Mouse (Mus musculus) ovary, postnatal 36 days (tissue): ENCODE measurements around the gene Lypd8.

Source experiments
- DNase-seq: peaks from one replicate; pipeline ENCODE4 v3.0.0; 2022; ENCODE audit warnings: low spot score, mixed read lengths

Gene Lypd8

GRCm38 (mm10) chr11:58399985-58400645, 21.3 kb downstream of the Lypd8 start:
- no peak for DNase-seq

GRCm38 (mm10) chr11:58400655-58401054, 21.8 kb downstream of the Lypd8 start:
- DNase-seq = no peak

- DNase-seq = no peak
Measured at GRCm38 (mm10) chr11:58408066-58408465, 29.2 kb downstream of the Lypd8 start.

GRCm38 (mm10) chr11:58418336-58418735, 39.5 kb downstream of the Lypd8 start:
- DNase-seq = no peak

- DNase-seq = no peak
Measured at GRCm38 (mm10) chr11:58420815-58421214, 42.0 kb downstream of the Lypd8 start, which contains the start of gene 1810065E05Rik. 1810065E05Rik (plus strand) TSS chr11:58421111.

- no peak for DNase-seq
Measured at GRCm38 (mm10) chr11:58432259-58432658, 53.4 kb downstream of the Lypd8 start, which contains the start of gene Gm12253. Gm12253 (plus strand) TSS chr11:58432559.

- no peak for DNase-seq
Measured at GRCm38 (mm10) chr11:58437866-58438265, 59.0 kb downstream of the Lypd8 start.
